Mouse (Mus musculus) stomach, postnatal 0 days (tissue): Measurements from ENCODE around the gene Slc38a1.

Experiments used
- CTCF ChIP-seq: IDR thresholded peaks from 2 replicates; pipeline ENCODE4 v1.5.1; 2016; ENCODE audit warnings: antibody characterized with exemption, low read depth, mild to moderate bottlenecking, moderate library complexity
- EP300 ChIP-seq: optimal IDR thresholded peaks from 2 replicates; pipeline ENCODE3; 2016; ENCODE audit warnings: antibody characterized with exemption

- TF ChIP-seq CTCF (peak; percentile 97), EP300 (no peak)
Observed at GRCm38 (mm10) chr15:96665889-96666288, 23.2 kb upstream of the Slc38a1 start.
